Mouse (Mus musculus): ENCODE measurements around the gene Pea15a. TPM values are rescaled to one million over a fixed set of nuclear protein-coding genes. Genes with fewer than 3 reads are reported as not detected.
A peak's percentile ranks its signal among the peaks of the same experiment; 100 is the strongest.

Gene Pea15a
- polyA plus RNA-seq, 1 experiment = not detected

GRCm38 (mm10) chr1:172148955-172149815 is 57.4 kb downstream of the Pea15a start:
- Histone ChIP-seq H3K27ac (ENCODE audit: insufficient read depth, low read depth, low read length) (no peak overlapping the region; the same call in 1 of the 2 replicates), H3K4me3 (ENCODE audit: insufficient read depth, low read depth, low read length) (peak overlapping the region; percentile 94), H3K4me1 (ENCODE audit: control insufficient read depth, insufficient read depth, low read length) (peaks cover 3% of the 10 kb centered on the region; the same call in 1 of the 2 replicates)
- TF ChIP-seq POLR2A (IDR thresholded peaks at IDR 0.05; ENCODE audit: insufficient read depth, low read depth, low read length) (no peak), CTCF (IDR thresholded peaks at IDR 0.05; ENCODE audit: insufficient read depth, low read depth, low read length) (no peak)
- WGBS = 7% methylated on average over 19 of the region's 19 CpGs

GRCm38 (mm10) chr1:172148279-172148954 is 58.2 kb downstream of the Pea15a start:
- peak overlapping the region; percentile 90 for H3K27ac ChIP-seq (ENCODE audit: insufficient read depth, low read depth, low read length)
- H3K4me3 ChIP-seq (ENCODE audit: insufficient read depth, low read depth, low read length) = peak overlapping the region; percentile 94
- whole genome bisulfite sequencing = under 1% methylated on average over 40 of the region's 40 CpGs
- TF ChIP-seq CTCF (IDR thresholded peaks at IDR 0.05; ENCODE audit: insufficient read depth, low read depth, low read length) (peak; percentile 9; the same call in 1 of the 2 replicates), POLR2A (IDR thresholded peaks at IDR 0.05; ENCODE audit: insufficient read depth, low read depth, low read length) (no peak)
- H3K4me1 ChIP-seq (ENCODE audit: control insufficient read depth, insufficient read depth, low read length) = peaks cover 3% of the 10 kb centered on the region; the same call in 1 of the 2 replicates

- TF ChIP-seq POLR2A (IDR thresholded peaks at IDR 0.05; ENCODE audit: insufficient read depth, low read depth, low read length) = peak; percentile 77; the same call in 1 of the 2 replicates
- TF ChIP-seq CTCF (IDR thresholded peaks at IDR 0.05; ENCODE audit: insufficient read depth, low read depth, low read length) = no peak
- under 1% methylated on average over 42 of the region's 42 CpGs for WGBS
- Histone ChIP-seq H3K4me3 (ENCODE audit: insufficient read depth, low read depth, low read length) (peak within 1 kb of the TSS; percentile 94), H3K27ac (ENCODE audit: insufficient read depth, low read depth, low read length) (peak within 1 kb of the TSS; percentile 90), H3K4me1 (ENCODE audit: control insufficient read depth, insufficient read depth, low read length) (peaks cover 3% of the 10 kb centered on the region; the same call in 1 of the 2 replicates)
Measured at GRCm38 (mm10) chr1:172147835-172148278, 58.7 kb downstream of the Pea15a start, which contains the start of gene Dcaf8. Dcaf8 (plus strand) TSS chr1:172148084.

Other genes with a start within 250 kb of the Pea15a start
- not detected in 2 replicates for gene Vangl2, start 178.4 kb downstream of the Pea15a start, polyA plus RNA-seq (2012; ENCODE audit: insufficient read depth, insufficient read length, low replicate concordance, missing spikeins)
- not detected in 2 replicates for gene Nhlh1, start 149.2 kb downstream of the Pea15a start, polyA plus RNA-seq (2012; ENCODE audit: insufficient read depth, insufficient read length, low replicate concordance, missing spikeins)
- 120 and 157 TPM in 2 replicates for gene Copa, start 124.3 kb downstream of the Pea15a start, polyA plus RNA-seq (2012; ENCODE audit: insufficient read depth, insufficient read length, low replicate concordance, missing spikeins)
- 196 TPM in 1 of 2 replicates, not detected in the other for gene Ncstn, start 124.0 kb downstream of the Pea15a start, polyA plus RNA-seq (2012; ENCODE audit: insufficient read depth, insufficient read length, low replicate concordance, missing spikeins)
- 478 TPM in 1 of 2 replicates, not detected in the other for gene Pex19, start 80.0 kb downstream of the Pea15a start, polyA plus RNA-seq (2012; ENCODE audit: insufficient read depth, insufficient read length, low replicate concordance, missing spikeins)
- gene Dcaf8, start 58.7 kb downstream of the Pea15a start, polyA plus RNA-seq (2012; ENCODE audit: insufficient read depth, insufficient read length, low replicate concordance, missing spikeins) = 96.2 TPM in 1 of 2 replicates, not detected in the other
- not detected in 2 replicates for gene Casq1, start 13.1 kb upstream of the Pea15a start, polyA plus RNA-seq (2012; ENCODE audit: insufficient read depth, insufficient read length, low replicate concordance, missing spikeins)
- not detected in 2 replicates for gene Atp1a4, start 51.6 kb upstream of the Pea15a start, polyA plus RNA-seq (2012; ENCODE audit: insufficient read depth, insufficient read length, low replicate concordance, missing spikeins)
- not detected in 2 replicates for gene Igsf8, start 54.8 kb upstream of the Pea15a start, polyA plus RNA-seq (2012; ENCODE audit: insufficient read depth, insufficient read length, low replicate concordance, missing spikeins)
- gene Atp1a2, start 91.3 kb upstream of the Pea15a start, polyA plus RNA-seq (2012; ENCODE audit: insufficient read depth, insufficient read length, low replicate concordance, missing spikeins) = 130 and 318 TPM in 2 replicates
- gene Kcnj9, start 122.5 kb upstream of the Pea15a start, polyA plus RNA-seq (2012; ENCODE audit: insufficient read depth, insufficient read length, low replicate concordance, missing spikeins) = not detected in 2 replicates
- gene Kcnj10, start 134.4 kb upstream of the Pea15a start, polyA plus RNA-seq (2012; ENCODE audit: insufficient read depth, insufficient read length, low replicate concordance, missing spikeins) = 93.5 and 169 TPM in 2 replicates
- not detected in 2 replicates for gene Pigm, start 169.7 kb upstream of the Pea15a start, polyA plus RNA-seq (2012; ENCODE audit: insufficient read depth, insufficient read length, low replicate concordance, missing spikeins)

Measured in olfactory bulb, adult 2 months (tissue).